Mouse (Mus musculus) megakaryocyte, embryonic 14.5 days (primary cell): ENCODE results near the gene Samd11. TPM values are rescaled to one million over a fixed set of nuclear protein-coding genes. Genes with fewer than 3 reads are reported as not detected.

Experiments
- H3K27me3 ChIP-seq: replicated peaks from 2 replicates; pipeline ENCODE3; 2012; ENCODE audit warnings: inconsistent platforms
- H3K36me3 ChIP-seq: replicated peaks from 2 replicates; pipeline ENCODE3; 2012; ENCODE audit warnings: low read length, inconsistent platforms, mixed read lengths
- H3K4me1 ChIP-seq: 2 replicates; pipeline ENCODE4 v1.6.1; 2012; ENCODE audit warnings: inconsistent platforms
- H3K4me3 ChIP-seq: replicated peaks from 2 replicates; pipeline ENCODE3; 2012; ENCODE audit warnings: moderate library complexity, mild to moderate bottlenecking, inconsistent platforms
- H3K9me3 ChIP-seq: 2 replicates; pipeline ENCODE4 v1.6.1; 2012; ENCODE audit warnings: inconsistent platforms
- FLI1 ChIP-seq: IDR thresholded peaks from 2 replicates; pipeline ENCODE4 v1.6.1; 2012; ENCODE audit warnings: low read length, inconsistent platforms, mixed read lengths
- GATA1 ChIP-seq: IDR thresholded peaks from 3 replicates; pipeline ENCODE4 v1.6.1; 2012; ENCODE audit warnings: mixed read lengths, low read length, inconsistent platforms, borderline replicate concordance
- polyA plus RNA-seq: library from polyadenylated mRNA; stranded (reverse); fragments of >175 nt; gene quantifications from 2 replicates; pipeline ENCODE4 v1.2.3, GENCODE M21; 2012; ENCODE audit warnings: low replicate concordance; ENCODE audit not compliant: insufficient read depth

Gene Samd11
- polyA plus RNA-seq, 1 experiment: 2.5 TPM

- no peak within 1 kb of the TSS for H3K4me3 ChIP-seq
- peaks cover 44% of the 10 kb centered on the region for H3K27me3 ChIP-seq
- H3K9me3 ChIP-seq: no peaks in the 10 kb centered on the region; the same call in 1 of the 2 replicates
- no peaks in the 10 kb centered on the region for H3K4me1 ChIP-seq
- no peak for TF ChIP-seq FLI1
- TF ChIP-seq GATA1: no peak
- peaks cover 3% of the 10 kb centered on the region for H3K36me3 ChIP-seq
These were observed 39.8 kb downstream of the Samd11 start, which contains the start of gene Perm1 for GRCm38 (mm10) chr4:156215649-156216048. Gene Perm1, plus strand, starts transcription at chr4:156215868.

- H3K4me1 ChIP-seq: peaks cover 5% of the 10 kb centered on the region; the same call in 1 of the 2 replicates
- H3K9me3 ChIP-seq: no peaks in the 10 kb centered on the region; the same call in 1 of the 2 replicates
- TF ChIP-seq GATA1: no peak
- TF ChIP-seq FLI1: no peak
- peaks cover 34% of the 10 kb centered on the region for H3K27me3 ChIP-seq
- no peak overlapping the region for H3K4me3 ChIP-seq
- H3K36me3 ChIP-seq: no peaks in the 10 kb centered on the region
These were observed 42.3 kb downstream of the Samd11 start for GRCm38 (mm10) chr4:156213134-156213533.

GRCm38 (mm10) chr4:156209963-156210635 lies 45.4 kb downstream of the Samd11 start:
- Histone ChIP-seq H3K4me3 (no peak overlapping the region), H3K9me3 (no peaks in the 10 kb centered on the region; the same call in 1 of the 2 replicates), H3K27me3 (peaks cover 20% of the 10 kb centered on the region), H3K4me1 (peaks cover 8% of the 10 kb centered on the region; the same call in 1 of the 2 replicates), H3K36me3 (no peaks in the 10 kb centered on the region)
- TF ChIP-seq FLI1 (no peak), GATA1 (no peak)

GRCm38 (mm10) chr4:156208872-156209271 lies 46.6 kb downstream of the Samd11 start:
- no peaks in the 10 kb centered on the region; the same call in 1 of the 2 replicates for H3K9me3 ChIP-seq
- H3K27me3 ChIP-seq: peaks cover 28% of the 10 kb centered on the region
- H3K4me1 ChIP-seq: peaks cover 20% of the 10 kb centered on the region
- H3K4me3 ChIP-seq: no peak overlapping the region
- H3K36me3 ChIP-seq: no peaks in the 10 kb centered on the region
- no peak for TF ChIP-seq GATA1

- TF ChIP-seq FLI1 (no peak), GATA1 (no peak)
- Histone ChIP-seq H3K4me3 (peak overlapping the region; percentile 94), H3K36me3 (peaks cover 3% of the 10 kb centered on the region), H3K9me3 (no peaks in the 10 kb centered on the region), H3K4me1 (peaks cover 60% of the 10 kb centered on the region), H3K27me3 (peaks cover 33% of the 10 kb centered on the region)
These were observed 51.9 kb downstream of the Samd11 start for GRCm38 (mm10) chr4:156203413-156204131.

- Histone ChIP-seq H3K4me1 (peaks cover 64% of the 10 kb centered on the region), H3K27me3 (peaks cover 33% of the 10 kb centered on the region), H3K4me3 (peak within 1 kb of the TSS; percentile 94), H3K9me3 (no peaks in the 10 kb centered on the region), H3K36me3 (peaks cover 3% of the 10 kb centered on the region)
- TF ChIP-seq GATA1 (no peak), FLI1 (no peak)
These were observed 52.5 kb downstream of the Samd11 start, which contains the start of gene AW011738 for GRCm38 (mm10) chr4:156203001-156203412. Gene AW011738, plus strand, starts transcription at chr4:156203304.

GRCm38 (mm10) chr4:156202462-156202893 lies 53.0 kb downstream of the Samd11 start:
- peak overlapping the region; percentile 94 for H3K4me3 ChIP-seq
- no peak for TF ChIP-seq FLI1
- TF ChIP-seq GATA1: no peak
- peaks cover 3% of the 10 kb centered on the region for H3K36me3 ChIP-seq
- H3K4me1 ChIP-seq: peaks cover 67% of the 10 kb centered on the region
- H3K27me3 ChIP-seq: peaks cover 33% of the 10 kb centered on the region
- H3K9me3 ChIP-seq: no peaks in the 10 kb centered on the region

GRCm38 (mm10) chr4:156200623-156201475 lies 54.6 kb downstream of the Samd11 start, which contains the start of gene Isg15:
Gene Isg15, minus strand, starts transcription at chr4:156200818.
- TF ChIP-seq GATA1 (no peak), FLI1 (no peak)
- peaks cover 43% of the 10 kb centered on the region for H3K27me3 ChIP-seq
- H3K4me3 ChIP-seq: peak within 1 kb of the TSS; percentile 89
- H3K36me3 ChIP-seq: peaks cover 3% of the 10 kb centered on the region
- H3K4me1 ChIP-seq: peaks cover 79% of the 10 kb centered on the region
- no peaks in the 10 kb centered on the region for H3K9me3 ChIP-seq

GRCm38 (mm10) chr4:156197829-156198205 lies 57.6 kb downstream of the Samd11 start:
- peaks cover 47% of the 10 kb centered on the region for H3K27me3 ChIP-seq
- peaks cover 3% of the 10 kb centered on the region for H3K36me3 ChIP-seq
- no peaks in the 10 kb centered on the region for H3K9me3 ChIP-seq
- H3K4me1 ChIP-seq: peaks cover 60% of the 10 kb centered on the region
- TF ChIP-seq GATA1 (no peak), FLI1 (no peak)
- peak overlapping the region; percentile 97 for H3K4me3 ChIP-seq
